Mouse (Mus musculus) heart, embryonic 11.5 days (tissue): Measurements from ENCODE around the gene Tsnax. TPM values are rescaled to one million over a fixed set of nuclear protein-coding genes. Genes with fewer than 3 reads are reported as not detected.

ENCODE experiments used
- ATAC-seq: fragments of 200-750 bp; cut with Nextera tagmentation; replicated peaks from 2 replicates; pipeline ENCODE4 v1.8.0; 2017; ENCODE audit warnings: moderate library complexity; ENCODE audit not compliant: insufficient number of reproducible peaks, low FRiP score, low TSS enrichment
- H3K27ac ChIP-seq: fragments of 300-500 bp; sonication (generic); 2 replicates; pipeline ENCODE4 v1.5.1; 2014; ENCODE audit warnings: mild to moderate bottlenecking, low read depth, low read length
- H3K27me3 ChIP-seq: fragments of 300-500 bp; sonication (generic); 2 replicates; pipeline ENCODE4 v1.6.1; 2014; ENCODE audit warnings: mild to moderate bottlenecking, low read length, mixed read lengths; ENCODE audit not compliant: control insufficient read depth, insufficient read depth
- H3K36me3 ChIP-seq: fragments of 300-500 bp; sonication (generic); 2 replicates; pipeline ENCODE4 v1.6.1; 2014; ENCODE audit warnings: mild to moderate bottlenecking, low read length, moderate library complexity, mixed read lengths; ENCODE audit not compliant: control insufficient read depth, insufficient read depth
- H3K4me1 ChIP-seq: fragments of 300-500 bp; sonication (generic); 2 replicates; pipeline ENCODE4 v1.6.1; 2014; ENCODE audit warnings: low read length; ENCODE audit not compliant: control insufficient read depth, insufficient read depth
- H3K4me2 ChIP-seq: fragments of 300-500 bp; sonication (generic); 2 replicates; pipeline ENCODE4 v1.6.1; 2014; ENCODE audit warnings: mild to moderate bottlenecking, moderate library complexity
- H3K4me3 ChIP-seq: fragments of 300-500 bp; sonication (generic); 2 replicates; pipeline ENCODE4 v1.5.1; 2014; ENCODE audit warnings: low read depth, low read length
- H3K9ac ChIP-seq: fragments of 300-500 bp; sonication (generic); 2 replicates; pipeline ENCODE4 v1.6.1; 2014; ENCODE audit warnings: mild to moderate bottlenecking, low read depth, low read length, moderate library complexity
- H3K9me3 ChIP-seq: fragments of 300-500 bp; sonication (generic); replicated peaks from 2 replicates; pipeline ENCODE4 v1.6.1; 2016; ENCODE audit warnings: low read length; ENCODE audit not compliant: control insufficient read depth
- WGBS: fragments of 180-500 bp; shearing (Covaris S2); extraction: QIAGEN DNeasy Blood & Tissue Kit; methylation state at CpG from one replicate; pipeline ENCODE4 v1.1.7; 2014; ENCODE audit not compliant: insufficient replicate concordance; 5-methylcytosine and 5-hydroxymethylcytosine counted together
- polyA plus RNA-seq: library from polyadenylated mRNA; unstranded; fragments of >200 nt; fragmentation: Nextera tagmentation; extraction: Ambion mirVana; gene quantifications from 2 replicates; pipeline ENCODE4 v1.2.1, GENCODE M21; 2014

Gene Tsnax
- polyA plus RNA-seq, 1 experiment from 2014 or later = 90.9 TPM

DNA sequence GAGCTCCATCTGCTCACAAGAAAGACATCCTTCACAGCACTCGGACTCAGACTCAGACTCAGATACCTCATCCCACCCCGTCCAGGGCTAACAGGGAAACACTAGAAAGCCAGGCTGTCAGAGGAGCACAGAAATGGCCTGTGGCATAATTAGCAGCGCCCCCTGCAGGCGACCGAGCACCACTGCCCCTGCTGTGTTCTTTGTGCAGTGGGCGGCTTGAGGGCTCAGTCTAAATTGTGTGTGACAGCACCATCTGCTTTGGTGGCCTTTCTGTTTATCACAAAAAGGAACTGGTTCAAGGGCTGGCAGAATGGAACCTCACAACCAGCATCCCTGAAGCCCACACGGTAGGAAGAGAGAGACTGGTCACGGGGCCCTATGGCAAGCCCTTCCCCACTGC is 21.9 kb downstream of the Tsnax start:
- H3K9ac ChIP-seq = no peak overlapping the region
- ATAC-seq = no peak
- H3K9me3 ChIP-seq = no peaks in the 10 kb centered on the region
- H3K4me2 ChIP-seq = no peak overlapping the region
- H3K4me1 ChIP-seq = no peaks in the 10 kb centered on the region
- H3K27me3 ChIP-seq = no peaks in the 10 kb centered on the region
- H3K27ac ChIP-seq = no peak overlapping the region
- 43% methylated on average over 8 of the region's 8 CpGs for WGBS
- peaks cover 16% of the 10 kb centered on the region for H3K36me3 ChIP-seq
- H3K4me3 ChIP-seq = no peak overlapping the region

DNA sequence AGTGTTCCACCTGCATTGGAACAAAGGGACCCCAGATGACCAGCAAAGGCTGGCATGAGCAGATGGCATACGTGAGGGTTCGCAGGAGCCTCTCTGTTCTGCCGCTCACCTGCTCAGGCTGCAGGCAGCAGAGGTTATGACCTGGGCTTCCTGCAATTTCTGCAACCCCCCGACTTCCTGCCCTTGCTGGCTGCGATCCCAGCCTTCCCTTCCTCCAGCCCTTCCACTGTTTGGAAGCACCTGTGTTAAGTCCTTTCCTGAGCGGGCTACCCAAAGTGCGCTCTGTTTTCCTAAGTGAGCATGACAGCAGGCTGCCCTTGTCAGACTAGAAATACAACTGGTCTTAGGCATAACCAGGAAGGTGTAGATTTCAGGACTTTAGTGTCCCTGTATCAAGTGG is 24.3 kb downstream of the Tsnax start:
- 79% methylated on average over 7 of the region's 7 CpGs for WGBS
- H3K27ac ChIP-seq = no peak overlapping the region
- no peak for ATAC-seq

DNA sequence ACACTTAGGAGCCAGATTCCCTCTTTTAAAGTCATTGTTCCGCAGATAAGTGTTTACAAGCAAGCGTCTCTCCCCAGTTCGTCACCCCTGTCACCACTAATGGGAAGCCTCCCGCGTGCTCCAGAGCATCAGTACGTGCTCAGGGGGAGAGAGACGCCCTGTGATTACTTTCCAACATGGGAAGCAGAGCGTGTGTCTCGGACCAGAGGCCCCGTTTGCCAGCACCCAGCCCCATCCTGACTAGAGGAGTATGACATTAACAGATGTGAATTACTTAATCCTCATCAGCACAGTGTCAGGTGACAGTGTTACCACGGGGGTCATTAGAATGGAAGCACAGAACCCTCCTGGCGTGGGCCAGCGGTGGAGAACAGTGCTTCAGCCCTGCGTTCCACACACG is 25.9 kb downstream of the Tsnax start:
- no peak for ATAC-seq
- H3K4me3 ChIP-seq = no peak overlapping the region
- H3K9ac ChIP-seq = no peak overlapping the region
- no peaks in the 10 kb centered on the region for H3K27me3 ChIP-seq
- no peak overlapping the region for H3K27ac ChIP-seq
- 88% methylated on average over 15 of the region's 15 CpGs for WGBS
- H3K36me3 ChIP-seq = peaks cover 7% of the 10 kb centered on the region; the same call in 1 of the 2 replicates
- no peaks in the 10 kb centered on the region for H3K9me3 ChIP-seq
- H3K4me1 ChIP-seq = no peaks in the 10 kb centered on the region
- H3K4me2 ChIP-seq = no peak overlapping the region

More for the DNA sequence above, 24.3 kb downstream of the Tsnax start:
- no peaks in the 10 kb centered on the region for H3K4me1 ChIP-seq
- H3K27me3 ChIP-seq = no peaks in the 10 kb centered on the region
- H3K4me2 ChIP-seq = no peak overlapping the region
- no peak overlapping the region for H3K9ac ChIP-seq
- peaks cover 7% of the 10 kb centered on the region; the same call in 1 of the 2 replicates for H3K36me3 ChIP-seq
- H3K9me3 ChIP-seq = no peaks in the 10 kb centered on the region
- no peak overlapping the region for H3K4me3 ChIP-seq

DNA sequence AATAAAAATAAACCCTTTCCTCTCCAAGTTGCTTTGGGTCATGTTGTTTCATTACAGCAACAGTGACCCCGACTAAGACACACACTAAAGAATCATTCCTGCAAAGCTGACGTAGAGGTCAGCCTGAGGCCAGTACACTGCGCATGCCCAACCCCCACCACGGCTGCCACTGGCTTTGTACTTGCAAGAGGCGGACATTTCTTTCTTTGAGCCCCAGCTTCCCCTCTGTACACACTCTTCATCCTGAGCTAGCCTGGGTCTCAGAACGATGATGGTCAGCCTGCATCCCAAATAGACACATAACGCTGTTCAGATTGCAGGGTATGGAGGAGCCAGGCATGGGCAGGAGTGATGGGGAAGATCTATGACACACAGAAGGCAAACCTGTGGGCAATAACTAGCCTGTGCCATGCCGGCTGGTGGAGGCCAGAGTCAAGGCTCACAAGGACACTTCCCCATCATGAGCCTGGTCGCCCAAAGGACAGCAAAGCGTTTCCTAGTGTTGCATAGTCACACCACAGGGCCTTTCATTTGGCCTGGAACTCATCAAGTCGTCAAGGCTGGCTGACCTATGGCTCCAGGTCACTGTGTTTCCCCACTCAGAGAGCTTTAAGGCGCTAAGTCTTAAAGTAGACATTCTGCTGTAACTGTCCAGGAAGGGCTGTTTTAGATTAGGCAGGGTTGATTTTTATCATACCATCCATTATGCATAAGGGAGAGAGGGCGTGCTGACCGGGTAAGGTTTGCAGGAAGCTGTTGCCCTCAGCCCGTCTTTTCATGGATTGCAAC is 28.0 kb downstream of the Tsnax start:
- no peaks in the 10 kb centered on the region for H3K9me3 ChIP-seq
- peaks cover 7% of the 10 kb centered on the region; the same call in 1 of the 2 replicates for H3K36me3 ChIP-seq
- no peak overlapping the region for H3K9ac ChIP-seq
- no peak overlapping the region for H3K27ac ChIP-seq
- H3K27me3 ChIP-seq = no peaks in the 10 kb centered on the region
- ATAC-seq = no peak
- H3K4me1 ChIP-seq = no peaks in the 10 kb centered on the region
- no peak overlapping the region for H3K4me2 ChIP-seq
- H3K4me3 ChIP-seq = no peak overlapping the region
- WGBS = 61% methylated on average over 15 of the region's 15 CpGs

DNA sequence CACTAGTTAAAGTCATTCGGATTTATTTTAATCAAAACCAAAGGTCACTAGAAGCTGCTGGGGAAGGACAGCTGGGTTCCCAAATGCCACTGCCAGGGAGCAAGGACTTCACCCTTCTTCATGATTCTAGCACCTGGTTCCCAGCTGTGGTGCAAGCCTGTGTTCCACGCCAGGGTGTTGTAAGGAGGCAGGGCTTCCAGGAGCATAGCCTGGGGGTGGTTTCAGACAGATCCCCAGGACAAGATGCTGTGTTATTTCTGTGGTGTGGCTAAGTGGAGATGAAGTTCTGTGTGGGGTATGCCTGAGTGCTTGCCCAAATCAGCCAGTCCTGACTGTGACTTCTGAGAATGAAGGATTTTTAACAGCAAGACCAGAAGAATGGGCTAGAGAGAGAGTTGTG is 28.7 kb downstream of the Tsnax start:
- Histone ChIP-seq H3K4me1 (no peaks in the 10 kb centered on the region), H3K9ac (no peak overlapping the region), H3K9me3 (no peaks in the 10 kb centered on the region), H3K4me3 (no peak overlapping the region), H3K27me3 (no peaks in the 10 kb centered on the region), H3K4me2 (no peak overlapping the region), H3K36me3 (peaks cover 7% of the 10 kb centered on the region; the same call in 1 of the 2 replicates), H3K27ac (no peak overlapping the region)
- WGBS = 58% methylated on average over 2 of the region's 2 CpGs
- no peak for ATAC-seq

DNA sequence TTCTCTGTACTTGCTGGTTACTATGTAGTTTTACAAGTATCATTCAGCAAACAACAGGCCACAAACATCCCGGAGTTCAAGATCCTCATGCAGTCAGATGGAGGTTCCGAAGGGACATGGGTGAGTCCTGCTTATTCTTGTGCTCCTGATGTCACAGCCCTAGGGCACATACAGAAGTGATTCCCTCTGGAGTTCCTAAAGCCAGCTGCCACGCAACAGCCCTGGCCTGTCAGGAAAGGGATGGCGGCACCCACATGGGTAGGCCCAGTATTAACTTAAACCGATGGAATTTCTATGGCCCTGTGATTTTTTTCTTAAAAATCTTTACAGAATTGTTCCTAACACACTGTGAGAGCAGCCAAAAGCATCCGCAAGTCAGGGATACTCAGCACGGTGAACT is 30.6 kb downstream of the Tsnax start:
- Histone ChIP-seq H3K9ac (no peak overlapping the region), H3K4me1 (no peaks in the 10 kb centered on the region), H3K36me3 (peaks cover 7% of the 10 kb centered on the region; the same call in 1 of the 2 replicates), H3K4me3 (no peak overlapping the region), H3K9me3 (no peaks in the 10 kb centered on the region), H3K4me2 (no peak overlapping the region), H3K27me3 (no peaks in the 10 kb centered on the region), H3K27ac (no peak overlapping the region)
- WGBS = 82% methylated on average over 7 of the region's 7 CpGs
- no peak for ATAC-seq

DNA sequence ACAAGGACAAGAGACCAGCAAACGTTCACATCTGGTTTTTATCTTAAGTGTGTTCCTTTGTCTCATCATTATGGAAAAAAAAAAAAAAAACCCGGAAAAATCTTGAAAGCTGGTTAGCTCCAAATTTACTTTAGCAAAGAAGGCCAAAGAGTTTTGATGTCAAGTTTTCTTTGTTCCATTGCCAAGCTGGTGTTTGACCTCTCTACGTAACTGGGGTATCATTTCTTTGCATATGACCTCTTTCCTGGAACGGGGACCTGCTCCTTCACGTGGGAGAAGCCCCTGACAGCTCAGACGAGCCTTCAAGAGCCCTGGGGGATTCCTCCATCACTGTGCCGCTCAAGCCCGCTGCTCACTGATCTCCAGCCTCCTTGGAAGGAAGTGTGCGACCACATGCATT is 31.1 kb downstream of the Tsnax start:
- Histone ChIP-seq H3K9me3 (no peaks in the 10 kb centered on the region), H3K4me1 (peaks cover 2% of the 10 kb centered on the region; the same call in 1 of the 2 replicates), H3K36me3 (peaks cover 5% of the 10 kb centered on the region; the same call in 1 of the 2 replicates), H3K27ac (no peak overlapping the region), H3K4me2 (no peak overlapping the region), H3K27me3 (no peaks in the 10 kb centered on the region), H3K4me3 (no peak overlapping the region), H3K9ac (no peak overlapping the region)
- no peak for ATAC-seq
- 32% methylated on average over 9 of the region's 9 CpGs for WGBS

DNA sequence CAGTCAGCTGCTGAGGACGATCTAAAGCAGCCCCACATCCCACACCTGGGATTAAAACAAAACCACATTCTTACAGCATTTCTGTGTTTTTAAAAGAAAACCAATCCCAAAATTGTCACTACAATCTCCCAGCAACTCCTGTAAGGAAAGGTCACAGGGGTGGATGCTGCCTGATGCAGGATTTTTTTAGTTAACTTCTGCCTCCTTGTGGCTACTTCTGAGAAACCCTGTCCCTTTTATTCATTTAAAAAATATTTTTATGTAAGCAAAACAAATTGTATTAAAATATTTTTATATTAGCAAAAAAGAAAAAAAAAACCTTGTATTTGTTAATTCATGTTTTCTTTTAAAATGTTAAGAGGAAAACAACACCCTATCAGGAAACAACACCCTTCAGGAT is 33.0 kb downstream of the Tsnax start:
- ATAC-seq = no peak
- Histone ChIP-seq H3K4me2 (no peak overlapping the region), H3K27ac (no peak overlapping the region), H3K4me1 (peaks cover 4% of the 10 kb centered on the region; the same call in 1 of the 2 replicates), H3K9me3 (no peaks in the 10 kb centered on the region), H3K36me3 (no peaks in the 10 kb centered on the region), H3K27me3 (no peaks in the 10 kb centered on the region), H3K4me3 (no peak overlapping the region), H3K9ac (no peak overlapping the region)
- WGBS = 77% methylated on average over 1 of the region's 1 CpGs
